Mouse (Mus musculus): ENCODE measurements around the gene Gdpd4. TPM values are rescaled to one million over a fixed set of nuclear protein-coding genes. Genes with fewer than 3 reads are reported as not detected.

Gene Gdpd4
- total RNA-seq, 2 experiments from 2014 or later, result 0.08 TPM; not detected in 1

GRCm38 (mm10) chr7:98048101-98048824, 128.5 kb downstream of the Gdpd4 start:
- Histone ChIP-seq H3K4me3 (no peak overlapping the region), H3K27ac (no peak overlapping the region)
- TF ChIP-seq CTCF (IDR thresholded peaks at IDR 0.05), result no peak
- intact Hi-C loops (cut with DNase I), result no loop called here
- DNase-seq, result no peak

GRCm38 (mm10) chr7:98051980-98052379, 132.2 kb downstream of the Gdpd4 start:
- peak; percentile 78 for TF ChIP-seq CTCF (IDR thresholded peaks at IDR 0.05)
- no peak overlapping the region for H3K4me3 ChIP-seq
- no peak overlapping the region for H3K27ac ChIP-seq
- DNase-seq, result peak; percentile 65
- intact Hi-C loops (cut with DNase I), result no loop called here

GRCm38 (mm10) chr7:98054461-98054860, 134.7 kb downstream of the Gdpd4 start:
- Histone ChIP-seq H3K4me3 (no peak overlapping the region), H3K27ac (no peak overlapping the region)
- no peak for DNase-seq
- intact Hi-C loops (cut with DNase I), result no loop called here
- no peak for TF ChIP-seq CTCF (IDR thresholded peaks at IDR 0.05)

- intact Hi-C loops (cut with DNase I), result no loop called here
- DNase-seq, result no peak
- TF ChIP-seq CTCF (IDR thresholded peaks at IDR 0.05), result no peak
- Histone ChIP-seq H3K27ac (no peak overlapping the region), H3K4me3 (no peak overlapping the region)
These were observed 135.2 kb downstream of the Gdpd4 start for GRCm38 (mm10) chr7:98054942-98055341.

- intact Hi-C loops (cut with DNase I), result no loop called here
- no peak for TF ChIP-seq CTCF (IDR thresholded peaks at IDR 0.05)
- peak; percentile 53 for DNase-seq
- H3K4me3 ChIP-seq, result peak overlapping the region; percentile 3; the same call in 1 of the 2 replicates
- no peak overlapping the region for H3K27ac ChIP-seq
These were observed 146.5 kb downstream of the Gdpd4 start for GRCm38 (mm10) chr7:98066229-98066628.

- intact Hi-C loops (cut with DNase I), result loop anchor here (1.0 kb wide), 1 partner anchor 49 kb away; no protein-coding TSS in a partner anchor
- no peak overlapping the region for H3K27ac ChIP-seq
- H3K4me3 ChIP-seq, result no peak overlapping the region
- DNase-seq, result peak; percentile 87
- TF ChIP-seq CTCF (IDR thresholded peaks at IDR 0.05), result peak; percentile 97
These were observed 151.9 kb downstream of the Gdpd4 start for GRCm38 (mm10) chr7:98071620-98072019.

- no peak for TF ChIP-seq CTCF (IDR thresholded peaks at IDR 0.05)
- no peak overlapping the region for H3K27ac ChIP-seq
- H3K4me3 ChIP-seq, result no peak overlapping the region
- DNase-seq, result no peak
- intact Hi-C loops (cut with DNase I), result no loop called here
These were observed 157.7 kb downstream of the Gdpd4 start for GRCm38 (mm10) chr7:98077453-98077852.

- Histone ChIP-seq H3K27ac (no peak overlapping the region), H3K4me3 (no peak overlapping the region)
- DNase-seq, result no peak
- intact Hi-C loops (cut with DNase I), result loop anchor here (10.0 kb wide), 1 partner anchor 338 kb away; no protein-coding TSS in a partner anchor
- no peak for TF ChIP-seq CTCF (IDR thresholded peaks at IDR 0.05)
These were observed 162.6 kb downstream of the Gdpd4 start for GRCm38 (mm10) chr7:98082376-98082775.

GRCm38 (mm10) chr7:98084541-98085293, 165.0 kb downstream of the Gdpd4 start:
- Histone ChIP-seq H3K4me3 (peak overlapping the region; percentile 46), H3K27ac (peak overlapping the region; percentile 38)
- TF ChIP-seq CTCF (IDR thresholded peaks at IDR 0.05), result no peak
- no peak for DNase-seq
- intact Hi-C loops (cut with DNase I), result loop anchor here (10.0 kb wide), 1 partner anchor 340 kb away; no protein-coding TSS in a partner anchor

GRCm38 (mm10) chr7:98085314-98085713, 165.6 kb downstream of the Gdpd4 start:
- no peak for TF ChIP-seq CTCF (IDR thresholded peaks at IDR 0.05)
- Histone ChIP-seq H3K27ac (peak overlapping the region; percentile 38; the same call in 1 of the 2 replicates), H3K4me3 (peak overlapping the region; percentile 46)
- intact Hi-C loops (cut with DNase I), result loop anchor here (10.0 kb wide), 1 partner anchor 341 kb away; no protein-coding TSS in a partner anchor
- no peak for DNase-seq

- no peak overlapping the region for H3K27ac ChIP-seq
- DNase-seq, result no peak
- intact Hi-C loops (cut with DNase I), result loop anchor here (10.0 kb wide), 1 partner anchor 342 kb away; no protein-coding TSS in a partner anchor
- no peak overlapping the region for H3K4me3 ChIP-seq
- peak; percentile 67 for TF ChIP-seq CTCF (IDR thresholded peaks at IDR 0.05)
These were observed 166.6 kb downstream of the Gdpd4 start for GRCm38 (mm10) chr7:98086346-98086745.

GRCm38 (mm10) chr7:98095852-98096251, 176.1 kb downstream of the Gdpd4 start:
- no peak for DNase-seq
- H3K27ac ChIP-seq, result no peak overlapping the region
- TF ChIP-seq CTCF (IDR thresholded peaks at IDR 0.05), result no peak
- no peak overlapping the region for H3K4me3 ChIP-seq
- intact Hi-C loops (cut with DNase I), result no loop called here

GRCm38 (mm10) chr7:98097557-98097956, 177.8 kb downstream of the Gdpd4 start:
- intact Hi-C loops (cut with DNase I), result no loop called here
- Histone ChIP-seq H3K27ac (no peak overlapping the region), H3K4me3 (no peak overlapping the region)
- TF ChIP-seq CTCF (IDR thresholded peaks at IDR 0.05), result no peak
- no peak for DNase-seq

Other genes starting within 250 kb of the Gdpd4 start
- gene Clns1a, start 223.3 kb upstream of the Gdpd4 start, total RNA-seq (2021), result 10 to 100 TPM; 29.5 to 35.1 TPM
- gene Aqp11, start 181.7 kb upstream of the Gdpd4 start, total RNA-seq (2021), result under 1 TPM; 0.81 to 0.89 TPM
- 10 to 100 TPM; 17.4 to 23.7 TPM for gene Pak1, start 131.4 kb upstream of the Gdpd4 start, total RNA-seq (2021)
- gene Myo7a, start 199.6 kb downstream of the Gdpd4 start, total RNA-seq (2021), result 1 to 10 TPM; 1.4 to 3.0 TPM
- gene Omp, start 225.5 kb downstream of the Gdpd4 start, total RNA-seq (2021), result under 1 TPM in 1 of 2 experiments, not detected in 1; 0.17 TPM

All from gastrocnemius, adult 2 months (tissue).